Mouse (Mus musculus) monocyte, adult 59 days (primary cell): ENCODE results near the gene Gm16405. TPM values are rescaled to one million over a fixed set of nuclear protein-coding genes. Genes with fewer than 3 reads are reported as not detected.

Source experiments
- total RNA-seq, 2 experiments: library from RNA; stranded (reverse); gene quantifications; one replicate each; pipeline ENCODE4 v1.2.4; 2023

The Gm16405 gene
- not detected for total RNA-seq

GRCm38 (mm10) chrX:54530908-54531307 lies at the start of gene Gm16405:
Gene Gm16405 (plus strand): TSS chrX:54531208.

Other genes starting within 250 kb of the Gm16405 start
- not detected for gene Gm16430, start 91.0 kb downstream of the Gm16405 start, total RNA-seq